In the genomic region with DNA sequence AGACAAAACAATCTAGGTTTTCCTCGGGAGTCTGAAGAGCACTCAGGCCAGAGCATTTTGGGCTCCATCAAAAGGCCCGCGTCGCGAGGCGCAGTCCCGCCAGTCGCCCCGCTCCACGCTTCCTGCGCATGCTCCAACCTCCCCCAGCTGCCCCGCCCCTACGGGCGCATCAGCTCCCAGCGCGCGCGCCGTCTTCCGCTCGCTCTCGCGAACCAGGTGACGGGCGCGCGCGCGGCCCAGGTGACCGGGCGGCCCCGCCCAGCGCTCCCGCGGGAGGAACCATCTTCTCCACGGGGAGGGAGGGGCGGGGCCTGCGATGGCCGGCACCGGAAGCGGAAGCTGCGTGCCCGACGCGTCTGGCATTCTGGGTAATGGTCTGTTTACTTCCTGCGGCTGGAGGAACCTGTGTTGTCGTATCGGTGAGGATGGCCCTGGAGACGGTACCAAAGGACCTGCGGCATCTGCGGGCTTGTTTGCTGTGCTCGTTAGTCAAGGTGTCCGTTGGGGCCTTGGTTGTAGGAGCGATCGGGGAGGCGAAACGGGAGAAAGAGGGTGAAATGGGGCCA, we compare ENCODE assay signal across 8 mouse cellular contexts. TPM values are rescaled to one million over a fixed set of nuclear protein-coding genes. Genes with fewer than 3 reads are reported as not detected.
A peak's percentile ranks its signal among the peaks of the same experiment; 100 is the strongest.
DNase-seq lines count a peak whose midpoint lies in the region; ATAC-seq and TF ChIP-seq lines count a peak whose summit lies in the region.

Supt4a (plus strand) TSS at position 378 of the 566 bp plus-strand sequence.

- peak within 1 kb of the TSS; percentile 78 for H3K9ac ChIP-seq in forebrain, postnatal 0 days
- peak within 1 kb of the TSS; percentile 79 for H3K9ac ChIP-seq in lung, postnatal 0 days (replicated peaks; ENCODE audit: low read depth)

- WGBS in cerebellum, adult 2 months = under 1% methylated on average over 57 of the region's 57 CpGs
- 3% methylated on average over 57 of the region's 57 CpGs for WGBS in forebrain, postnatal 0 days
- under 1% methylated on average over 51 of the region's 57 CpGs for WGBS in lung, postnatal 0 days

- H3K4me1 ChIP-seq in cerebellum, adult 2 months (ENCODE audit: control insufficient read depth, insufficient read depth, low read length) = 0 out of 2 replicates have a peak, but pooled peaks cover 2% of the 10 kb centered on the region
- H3K4me1 ChIP-seq in forebrain, postnatal 0 days (ENCODE audit: insufficient read depth) = 0 out of 2 replicates have a peak, but pooled peaks cover 5% of the 10 kb centered on the region
- no peaks in the 10 kb centered on the region for H3K4me1 ChIP-seq in lung, postnatal 0 days (ENCODE audit: insufficient read depth, low read depth, low read length)

- H3K36me3 ChIP-seq in forebrain, postnatal 0 days (ENCODE audit: insufficient read depth) = peaks cover 25% of the 10 kb centered on the region
- peaks cover 22% of the 10 kb centered on the region; the same call in 1 of the 2 replicates for H3K36me3 ChIP-seq in lung, postnatal 0 days (ENCODE audit: insufficient read depth, low read length)

- H3K27me3 ChIP-seq in cerebellum, adult 2 months (ENCODE audit: control insufficient read depth, insufficient read depth, low read length) = no peaks in the 10 kb centered on the region
- H3K27me3 ChIP-seq in forebrain, postnatal 0 days (ENCODE audit: insufficient read depth, low read length) = no peaks in the 10 kb centered on the region; the same call in 1 of the 2 replicates
- no peaks in the 10 kb centered on the region for H3K27me3 ChIP-seq in lung, postnatal 0 days (replicated peaks; ENCODE audit: insufficient read depth, low read length)

- DNase-seq in MEL-GATA-1-ER (ENCODE audit: extremely low read depth, low read depth) = peak; percentile 81
- peak; percentile 96 to 97 for DNase-seq in cerebellum, adult 2 months
- peak; percentile 100 for DNase-seq in forebrain, postnatal 0 days
- peak; percentile 96 for DNase-seq in heart, postnatal 4 days
- DNase-seq in layer of hippocampus, adult 9-11 months = peak; percentile 94
- DNase-seq in lung, postnatal 0 days (ENCODE audit: low spot score) = peak; percentile 97
- DNase-seq in ovary, postnatal 14 days (ENCODE audit: low spot score) = peak; percentile 95
- DNase-seq in thymus, postnatal 14 days = peak; percentile 100

- peak within 1 kb of the TSS; percentile 88 for H3K4me3 ChIP-seq in cerebellum, adult 2 months (replicated peaks; ENCODE audit: insufficient read depth, low read depth, low read length)
- peak within 1 kb of the TSS; percentile 73 for H3K4me3 ChIP-seq in forebrain, postnatal 0 days (ENCODE audit: low read depth, low read length)
- H3K4me3 ChIP-seq in lung, postnatal 0 days (ENCODE audit: low read depth, low read length) = peak within 1 kb of the TSS; percentile 79

- no peaks in the 10 kb centered on the region for H3K9me3 ChIP-seq in forebrain, postnatal 0 days (ENCODE audit: low read length)
- H3K9me3 ChIP-seq in lung, postnatal 0 days (ENCODE audit: low read length) = no peaks in the 10 kb centered on the region

- H3K27ac ChIP-seq in cerebellum, adult 2 months (ENCODE audit: insufficient read depth, low read length) = peak within 1 kb of the TSS; percentile 32
- H3K27ac ChIP-seq in forebrain, postnatal 0 days (ENCODE audit: low read depth, low read length) = peak within 1 kb of the TSS; percentile 82
- peak within 1 kb of the TSS; percentile 87 for H3K27ac ChIP-seq in lung, postnatal 0 days (ENCODE audit: low read length)

- TF ChIP-seq EP300 in lung, postnatal 0 days (IDR thresholded peaks at IDR 0.05) = no peak

- peak within 1 kb of the TSS; percentile 96 for H3K4me2 ChIP-seq in forebrain, postnatal 0 days (ENCODE audit: low read depth)
- peak within 1 kb of the TSS; percentile 87 for H3K4me2 ChIP-seq in lung, postnatal 0 days (replicated peaks; ENCODE audit: low read depth, low read length)

- no peak for TF ChIP-seq CTCF in cerebellum, adult 2 months (IDR thresholded peaks at IDR 0.05; ENCODE audit: borderline replicate concordance, insufficient read depth, low read depth, low read length)
- TF ChIP-seq CTCF in forebrain, postnatal 0 days (IDR thresholded peaks at IDR 0.05; ENCODE audit: low read depth) = no peak
- no peak for TF ChIP-seq CTCF in lung, postnatal 0 days (IDR thresholded peaks at IDR 0.05)

- TF ChIP-seq POLR2A in cerebellum, adult 2 months (IDR thresholded peaks at IDR 0.05; ENCODE audit: borderline replicate concordance, insufficient read depth, low read length) = peak; percentile 89

- ATAC-seq in forebrain, postnatal 0 days = peak; percentile 96
- ATAC-seq in lung, postnatal 0 days = peak; percentile 95

RNA-seq across cellular contexts. Expression of gene Supt4a, which starts in this region (rescaled TPM):
- 155 and 158 TPM in 2 replicates for polyA plus RNA-seq in cerebellum, adult 2 months (2012; rRNA removed)
- total RNA-seq in forebrain, postnatal 0 days (2014; rRNA removed) = 64.9 and 78.5 TPM in 2 replicates
- 141 and 159 TPM in 2 replicates for polyA plus RNA-seq in forebrain, postnatal 0 days (2015; fragmentation: Nextera tagmentation; extraction: Ambion mirVana)
- total RNA-seq in heart, postnatal 4 days (2021) = 10 to 100 TPM; 47.9 to 49.9 TPM
- polyA plus RNA-seq in lung, postnatal 0 days (2015; fragmentation: Nextera tagmentation; extraction: Ambion mirVana) = 155 and 166 TPM in 2 replicates

Comparison
In these comparisons a context has a peak if more than half of its experiments do, and no peak if none do; other contexts are left out.
1. Peak in every context shown above with its lines: DNase-seq, ATAC-seq, H3K4me3 ChIP-seq and H3K27ac ChIP-seq.
2. H3K27ac ChIP-seq: peak in every context shown above with its lines; median percentile 87 in lung, postnatal 0 days; 82 in forebrain, postnatal 0 days; 32 in cerebellum, adult 2 months.